Mouse (Mus musculus): ENCODE data around the gene Rhoc. TPM values are rescaled to one million over a fixed set of nuclear protein-coding genes. Genes with fewer than 3 reads are reported as not detected.

Rhoc gene
- polyA plus RNA-seq, 1 experiment = 31.2 TPM

GRCm38 (mm10) chr3:104817991-104818748 lies 30.0 kb downstream of the Rhoc start, which contains the start of gene Mov10:
Gene Mov10, minus strand, starts transcription at chr3:104818563.
- H3K27me3 ChIP-seq (ENCODE audit: control insufficient read depth, insufficient read depth, low read length) = no peaks in the 10 kb centered on the region
- DNase-seq = peak; percentile 23 to 34
- under 1% methylated on average over 40 of the region's 40 CpGs for WGBS
- no peak within 1 kb of the TSS for H3K27ac ChIP-seq (ENCODE audit: insufficient read depth, low read length)
- no peaks in the 10 kb centered on the region for H3K4me1 ChIP-seq (ENCODE audit: control insufficient read depth, insufficient read depth, low read length)
- TF ChIP-seq POLR2A (IDR thresholded peaks at IDR 0.05; ENCODE audit: borderline replicate concordance, insufficient read depth, low read length) (no peak), CTCF (IDR thresholded peaks at IDR 0.05; ENCODE audit: borderline replicate concordance, insufficient read depth, low read depth, low read length) (no peak)
- peak within 1 kb of the TSS; percentile 66 for H3K4me3 ChIP-seq (replicated peaks; ENCODE audit: insufficient read depth, low read depth, low read length)

- WGBS = 18% methylated on average over 3 of the region's 3 CpGs
- Histone ChIP-seq H3K4me3 (replicated peaks; ENCODE audit: insufficient read depth, low read depth, low read length) (no peak overlapping the region), H3K27me3 (ENCODE audit: control insufficient read depth, insufficient read depth, low read length) (no peaks in the 10 kb centered on the region), H3K4me1 (ENCODE audit: control insufficient read depth, insufficient read depth, low read length) (no peaks in the 10 kb centered on the region), H3K27ac (ENCODE audit: insufficient read depth, low read length) (no peak overlapping the region)
- TF ChIP-seq POLR2A (IDR thresholded peaks at IDR 0.05; ENCODE audit: borderline replicate concordance, insufficient read depth, low read length) (no peak), CTCF (IDR thresholded peaks at IDR 0.05; ENCODE audit: borderline replicate concordance, insufficient read depth, low read depth, low read length) (no peak)
- DNase-seq = no peak
Observed at GRCm38 (mm10) chr3:104818749-104819134, 30.6 kb downstream of the Rhoc start.

GRCm38 (mm10) chr3:104820426-104820825 lies 32.3 kb downstream of the Rhoc start:
- Histone ChIP-seq H3K4me3 (replicated peaks; ENCODE audit: insufficient read depth, low read depth, low read length) (no peak overlapping the region), H3K4me1 (ENCODE audit: control insufficient read depth, insufficient read depth, low read length) (no peaks in the 10 kb centered on the region), H3K27ac (ENCODE audit: insufficient read depth, low read length) (no peak overlapping the region), H3K27me3 (ENCODE audit: control insufficient read depth, insufficient read depth, low read length) (no peaks in the 10 kb centered on the region)
- TF ChIP-seq CTCF (IDR thresholded peaks at IDR 0.05; ENCODE audit: borderline replicate concordance, insufficient read depth, low read depth, low read length) (no peak), POLR2A (IDR thresholded peaks at IDR 0.05; ENCODE audit: borderline replicate concordance, insufficient read depth, low read length) (no peak)
- 55% methylated on average over 1 of the region's 1 CpGs for WGBS
- no peak for DNase-seq

- Histone ChIP-seq H3K4me3 (replicated peaks; ENCODE audit: insufficient read depth, low read depth, low read length) (no peak overlapping the region), H3K27ac (ENCODE audit: insufficient read depth, low read length) (no peak overlapping the region), H3K4me1 (ENCODE audit: control insufficient read depth, insufficient read depth, low read length) (no peaks in the 10 kb centered on the region), H3K27me3 (ENCODE audit: control insufficient read depth, insufficient read depth, low read length) (no peaks in the 10 kb centered on the region)
- DNase-seq = no peak
- no peak for TF ChIP-seq CTCF (IDR thresholded peaks at IDR 0.05; ENCODE audit: borderline replicate concordance, insufficient read depth, low read depth, low read length)
- TF ChIP-seq POLR2A (IDR thresholded peaks at IDR 0.05; ENCODE audit: borderline replicate concordance, insufficient read depth, low read length) = no peak
- 87% methylated on average over 3 of the region's 3 CpGs for WGBS
Observed at GRCm38 (mm10) chr3:104822413-104822812, 34.2 kb downstream of the Rhoc start.

GRCm38 (mm10) chr3:104835797-104836196 lies 47.6 kb downstream of the Rhoc start:
- Histone ChIP-seq H3K4me3 (replicated peaks; ENCODE audit: insufficient read depth, low read depth, low read length) (no peak overlapping the region), H3K27me3 (ENCODE audit: control insufficient read depth, insufficient read depth, low read length) (no peaks in the 10 kb centered on the region; the same call in 1 of the 2 replicates), H3K4me1 (ENCODE audit: control insufficient read depth, insufficient read depth, low read length) (no peaks in the 10 kb centered on the region; the same call in 1 of the 2 replicates), H3K27ac (ENCODE audit: insufficient read depth, low read length) (no peak overlapping the region)
- TF ChIP-seq CTCF (IDR thresholded peaks at IDR 0.05; ENCODE audit: borderline replicate concordance, insufficient read depth, low read depth, low read length) (no peak), POLR2A (IDR thresholded peaks at IDR 0.05; ENCODE audit: borderline replicate concordance, insufficient read depth, low read length) (no peak)
- no peak for DNase-seq
- WGBS = 98% methylated on average over 3 of the region's 3 CpGs

- H3K27ac ChIP-seq (ENCODE audit: insufficient read depth, low read length) = no peak overlapping the region
- H3K4me3 ChIP-seq (replicated peaks; ENCODE audit: insufficient read depth, low read depth, low read length) = no peak overlapping the region
- 97% methylated on average over 5 of the region's 5 CpGs for WGBS
- no peaks in the 10 kb centered on the region for H3K27me3 ChIP-seq (ENCODE audit: control insufficient read depth, insufficient read depth, low read length)
- H3K4me1 ChIP-seq (ENCODE audit: control insufficient read depth, insufficient read depth, low read length) = no peaks in the 10 kb centered on the region
- DNase-seq = no peak
- TF ChIP-seq CTCF (IDR thresholded peaks at IDR 0.05; ENCODE audit: borderline replicate concordance, insufficient read depth, low read depth, low read length) (no peak), POLR2A (IDR thresholded peaks at IDR 0.05; ENCODE audit: borderline replicate concordance, insufficient read depth, low read length) (no peak)
Observed at GRCm38 (mm10) chr3:104841049-104841448, 52.9 kb downstream of the Rhoc start.

Other genes starting within 250 kb of the Rhoc start
- gene Slc16a1, start 149.7 kb upstream of the Rhoc start, polyA plus RNA-seq (2012; rRNA removed) = 29.9 and 31.9 TPM in 2 replicates
- gene Ppm1j, start 7.3 kb upstream of the Rhoc start, polyA plus RNA-seq (2012; rRNA removed) = 4.5 and 6.1 TPM in 2 replicates
- 0.41 and 0.43 TPM in 2 replicates for gene Fam19a3, start 6.5 kb upstream of the Rhoc start, polyA plus RNA-seq (2012; rRNA removed)
- gene Mov10, start 30.2 kb downstream of the Rhoc start, polyA plus RNA-seq (2012; rRNA removed) = 3.2 and 4.1 TPM in 2 replicates
- gene St7l, start 75.6 kb downstream of the Rhoc start, polyA plus RNA-seq (2012; rRNA removed) = 13.7 and 14.7 TPM in 2 replicates
- gene Capza1, start 76.1 kb downstream of the Rhoc start, polyA plus RNA-seq (2012; rRNA removed) = 45.6 and 53.7 TPM in 2 replicates
- gene Wnt2b, start 173.5 kb downstream of the Rhoc start, polyA plus RNA-seq (2012; rRNA removed) = 0.40 and 0.44 TPM in 2 replicates